Mouse (Mus musculus) MEL (cell line): Measurements from ENCODE around the gene Siah1b.

ENCODE experiments used
- CTCF ChIP-seq, 3 experiments: IDR thresholded peaks in 2 of 3; conservative IDR thresholded peaks in 1 of 3; 2 replicates each; pipeline ENCODE4 v1.5.1; 2011 to 2012; ENCODE audit warnings: low read length in 3 of 3, low read depth in 2 of 3, mild to moderate bottlenecking in 2 of 3, improper control_type of control experiment in 1 of 3, inconsistent platforms in 1 of 3, mixed read lengths in 1 of 3, moderate library complexity in 1 of 3; ENCODE audit not compliant: control insufficient read depth in 1 of 3, insufficient read depth in 1 of 3, poor library complexity in 1 of 3, severe bottlenecking in 1 of 3
- EP300 ChIP-seq, 2 experiments: IDR thresholded peaks; 2 replicates each; pipeline ENCODE4 v1.6.1; 2011; ENCODE audit warnings: improper control_type of control experiment in 2 of 2, low read length in 2 of 2, low read depth in 1 of 2, mild to moderate bottlenecking in 1 of 2
- ETS1 ChIP-seq: IDR thresholded peaks from 2 replicates; pipeline ENCODE4 v1.6.1; 2012; ENCODE audit warnings: low read depth, mild to moderate bottlenecking, inconsistent platforms, low read length, improper control_type of control experiment, moderate library complexity
- GATA1 ChIP-seq: IDR thresholded peaks from 2 replicates; pipeline ENCODE4 v1.6.1; 2011; ENCODE audit warnings: low read depth, low read length, improper control_type of control experiment
- HCFC1 ChIP-seq: IDR thresholded peaks from 2 replicates; pipeline ENCODE4 v1.6.1; 2012; ENCODE audit warnings: low read depth, mild to moderate bottlenecking, inconsistent platforms, low read length, improper control_type of control experiment, moderate library complexity
- JUND ChIP-seq: IDR thresholded peaks from 2 replicates; pipeline ENCODE4 v1.6.1; 2011; ENCODE audit warnings: low read depth, mild to moderate bottlenecking, improper control_type of control experiment, low read length
- NRF1 ChIP-seq: IDR thresholded peaks from 2 replicates; pipeline ENCODE4 v1.6.1; 2014; ENCODE audit warnings: low read depth, mild to moderate bottlenecking, inconsistent platforms, low read length, improper control_type of control experiment, moderate library complexity; ENCODE audit not compliant: poor library complexity, insufficient read depth, severe bottlenecking
- POLR2A ChIP-seq, 2 experiments: IDR thresholded peaks; 2 replicates each; pipeline ENCODE4 v1.6.1; 2011 to 2012; ENCODE audit warnings: low read length in 2 of 2, mild to moderate bottlenecking in 2 of 2, control low read depth in 1 of 2, improper control_type of control experiment in 1 of 2, low read depth in 1 of 2, moderate library complexity in 1 of 2; ENCODE audit not compliant: control insufficient read depth in 1 of 2, insufficient read depth in 1 of 2, poor library complexity in 1 of 2
- POLR2AphosphoS2 ChIP-seq: IDR thresholded peaks from 2 replicates; pipeline ENCODE4 v1.6.1; 2011; ENCODE audit warnings: low read length, improper control_type of control experiment
- RCOR1 ChIP-seq: IDR thresholded peaks from 2 replicates; pipeline ENCODE4 v1.6.1; 2012; ENCODE audit warnings: low read depth, mild to moderate bottlenecking, inconsistent platforms, low read length, improper control_type of control experiment
- TBP ChIP-seq: IDR thresholded peaks from 2 replicates; pipeline ENCODE4 v1.8.0; 2011; ENCODE audit warnings: low read depth, low read length, improper control_type of control experiment
- TCF12 ChIP-seq: IDR thresholded peaks from 2 replicates; pipeline ENCODE4 v1.6.1; 2014; ENCODE audit warnings: low read depth, mild to moderate bottlenecking, inconsistent platforms, low read length, improper control_type of control experiment, moderate library complexity
- USF2 ChIP-seq, 2 experiments: IDR thresholded peaks; 2 replicates each; pipeline ENCODE4 v1.6.1; 2011 to 2012; ENCODE audit warnings: improper control_type of control experiment in 2 of 2, low read length in 2 of 2, borderline replicate concordance in 1 of 2, inconsistent platforms in 1 of 2, low read depth in 1 of 2, mild to moderate bottlenecking in 1 of 2; ENCODE audit not compliant: insufficient read depth in 1 of 2
- ZMIZ1 ChIP-seq: IDR thresholded peaks from 2 replicates; pipeline ENCODE4 v1.6.1; 2012; ENCODE audit warnings: low read depth, mild to moderate bottlenecking, inconsistent platforms, low read length, improper control_type of control experiment, moderate library complexity

GRCm38 (mm10) chrX:164113744-164114143 is 37.5 kb upstream of the Siah1b start:
- TF ChIP-seq GATA1, result no peak
- TF ChIP-seq CTCF (IDR thresholded peaks at IDR 0.05 in 2 of 3, conservative IDR thresholded peaks at IDR 0.05 in 1 of 3; ENCODE audit: control insufficient read depth in 1 of 3, insufficient read depth in 1 of 3, low read depth in 2 of 3, low read length in 3 of 3, poor library complexity in 1 of 3, severe bottlenecking in 1 of 3), result no peak
- TF ChIP-seq RCOR1, result no peak
- TF ChIP-seq TBP, result no peak
- no peak for TF ChIP-seq ETS1
- TF ChIP-seq POLR2A (IDR thresholded peaks at IDR 0.05; ENCODE audit: control insufficient read depth in 1 of 2, insufficient read depth in 1 of 2, low read depth in 1 of 2, low read length in 2 of 2, poor library complexity in 1 of 2), result no peak
- no peak for TF ChIP-seq JUND
- TF ChIP-seq ZMIZ1, result no peak
- no peak for TF ChIP-seq NRF1
- TF ChIP-seq USF2 (IDR thresholded peaks at IDR 0.05; ENCODE audit: borderline replicate concordance in 1 of 2, insufficient read depth in 1 of 2, low read depth in 1 of 2, low read length in 2 of 2), result no peak
- no peak for TF ChIP-seq EP300 (IDR thresholded peaks at IDR 0.05; ENCODE audit: low read depth in 1 of 2, low read length in 2 of 2)
- TF ChIP-seq POLR2AphosphoS2, result no peak
- TF ChIP-seq TCF12, result no peak
- TF ChIP-seq HCFC1, result no peak
